ENCODE assay signal across 8 mouse cellular contexts in the genomic region with DNA sequence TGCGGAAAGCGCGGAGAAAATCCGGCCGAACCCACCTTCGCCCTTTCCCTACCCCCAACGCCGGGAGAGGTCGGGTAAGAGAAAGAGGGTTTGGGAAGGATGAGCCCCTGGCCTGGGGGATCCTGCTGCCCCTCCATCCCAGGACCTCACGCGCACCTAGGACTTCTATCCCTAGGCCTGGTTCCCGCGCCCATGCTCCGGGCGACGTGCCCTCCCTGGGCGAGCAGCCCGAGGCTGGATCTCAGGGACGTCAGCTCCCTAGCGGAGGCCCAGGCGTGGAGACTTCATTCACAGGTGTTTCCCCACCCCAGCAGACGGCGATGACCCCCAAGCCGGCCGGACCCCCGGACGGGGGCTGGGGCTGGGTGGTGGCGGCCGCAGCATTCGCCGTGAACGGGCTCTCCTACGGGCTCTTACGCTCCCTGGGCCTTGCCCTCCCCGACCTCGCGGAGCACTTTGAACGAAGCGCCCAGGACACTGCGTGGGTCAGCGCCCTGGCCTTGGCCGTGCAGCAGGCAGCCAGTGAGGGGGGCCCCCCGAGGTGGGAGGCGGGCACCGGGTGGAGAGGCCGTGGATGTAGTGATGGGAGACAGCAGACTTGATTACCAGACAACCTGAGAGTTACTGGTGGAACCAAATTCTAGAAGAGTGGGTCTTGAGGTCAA. TPM values are rescaled to one million over a fixed set of nuclear protein-coding genes. Genes with fewer than 3 reads are reported as not detected.
DNase-seq lines count a peak whose midpoint lies in the region; ATAC-seq and TF ChIP-seq lines count a peak whose summit lies in the region.

No protein-coding gene starts in this region.

- H3K4me2 ChIP-seq in intestine, embryonic 16.5 days (ENCODE audit: low read depth, low read length) = peak overlapping the region; percentile 65
- peak overlapping the region; percentile 64 for H3K4me2 ChIP-seq in liver, postnatal 0 days (ENCODE audit: low read depth, low read length)

- intact Hi-C loops in left cerebral cortex, postnatal 25 days (cut with DNase I) = loop anchor here (5.0 kb wide), 2 partner anchors 212 to 282 kb away; a partner anchor contains a TSS

- no peaks in the 10 kb centered on the region for H3K9me3 ChIP-seq in intestine, embryonic 16.5 days (ENCODE audit: control insufficient read depth, low read length)
- H3K9me3 ChIP-seq in liver, postnatal 0 days (ENCODE audit: low read length) = no peaks in the 10 kb centered on the region

- 0 out of 2 replicates have a peak, but pooled peaks cover 5% of the 10 kb centered on the region for H3K4me1 ChIP-seq in embryonic fibroblast, embryonic 13.5 days (ENCODE audit: control insufficient read depth, insufficient read depth, low read length)
- H3K4me1 ChIP-seq in intestine, embryonic 16.5 days (ENCODE audit: control insufficient read depth, insufficient read depth, low read length) = peaks cover 20% of the 10 kb centered on the region
- peaks cover 13% of the 10 kb centered on the region for H3K4me1 ChIP-seq in liver, postnatal 0 days (ENCODE audit: insufficient read depth)

- TF ChIP-seq EP300 in liver, postnatal 0 days (IDR thresholded peaks at IDR 0.05; ENCODE audit: low read depth) = no peak

- ATAC-seq in intestine, embryonic 16.5 days = peak; percentile 43
- ATAC-seq in liver, postnatal 0 days = peak; percentile 40
- ATAC-seq in activated CD4-positive, CD25-positive, alpha-beta regulatory T cell, adult 4 months = no peak

- H3K9ac ChIP-seq in intestine, embryonic 16.5 days (ENCODE audit: low read depth, low read length) = peak overlapping the region; percentile 68
- peak overlapping the region; percentile 34; the same call in 1 of the 2 replicates for H3K9ac ChIP-seq in liver, postnatal 0 days (replicated peaks)

- TF ChIP-seq POLR2A in embryonic fibroblast, embryonic 13.5 days (IDR thresholded peaks at IDR 0.05; ENCODE audit: low read depth, low read length) = 0 out of 2 replicates have a peak, but pooled peaks have one; percentile 11

- peak; percentile 34 for DNase-seq in embryo, embryonic 10.5 days (ENCODE audit: low spot score)
- DNase-seq in embryo, embryonic 10 days (ENCODE audit: low spot score) = no peak
- peak; percentile 20 for DNase-seq in Muller cell, postnatal 12 days (ENCODE audit: inconsistent ontology term)
- no peak for DNase-seq in liver, postnatal 0 days
- no peak for DNase-seq in left cerebral cortex, postnatal 25 days (ENCODE audit: low spot score in 2 of 2)

- H3K27ac ChIP-seq in embryonic fibroblast, embryonic 13.5 days (ENCODE audit: insufficient read depth, low read length) = no peak overlapping the region
- H3K27ac ChIP-seq in intestine, embryonic 16.5 days (ENCODE audit: low read length) = no peak overlapping the region
- no peak overlapping the region for H3K27ac ChIP-seq in liver, postnatal 0 days (ENCODE audit: low read depth)

- no peaks in the 10 kb centered on the region for H3K36me3 ChIP-seq in intestine, embryonic 16.5 days (ENCODE audit: control insufficient read depth, insufficient read depth, low read length)
- H3K36me3 ChIP-seq in liver, postnatal 0 days (replicated peaks; ENCODE audit: insufficient read depth, low read length) = no peaks in the 10 kb centered on the region

- peaks cover 26% of the 10 kb centered on the region for H3K27me3 ChIP-seq in intestine, embryonic 16.5 days (replicated peaks; ENCODE audit: control insufficient read depth, insufficient read depth, low read length)
- H3K27me3 ChIP-seq in liver, postnatal 0 days (ENCODE audit: insufficient read depth, low read length) = peaks cover 35% of the 10 kb centered on the region

- no peak overlapping the region for H3K4me3 ChIP-seq in embryonic fibroblast, embryonic 13.5 days (ENCODE audit: insufficient read depth, low read length)
- H3K4me3 ChIP-seq in intestine, embryonic 16.5 days (ENCODE audit: low read length) = peak overlapping the region; percentile 43
- peak overlapping the region; percentile 32 for H3K4me3 ChIP-seq in liver, postnatal 0 days (ENCODE audit: low read depth, low read length)

- no peak for TF ChIP-seq CTCF in embryonic fibroblast, embryonic 13.5 days (IDR thresholded peaks at IDR 0.05; ENCODE audit: borderline replicate concordance, insufficient read depth, low read length)
- TF ChIP-seq CTCF in liver, postnatal 0 days (IDR thresholded peaks at IDR 0.05; ENCODE audit: low read depth) = no peak

- 1% methylated on average over 46 of the region's 46 CpGs for WGBS in intestine, embryonic 16.5 days
- 2% methylated on average over 42 of the region's 46 CpGs for WGBS in liver, postnatal 0 days (ENCODE audit: insufficient replicate concordance)

RNA-seq across cellular contexts. Expression of a gene that starts 1.8 kb away (rescaled TPM):
- 2.2 and 4.7 TPM in 2 replicates for polyA plus RNA-seq in embryonic fibroblast, embryonic 13.5 days (2011; ENCODE audit: insufficient read length, low read depth, missing spikeins)
- polyA plus RNA-seq in intestine, embryonic 16.5 days (2015; fragmentation: Nextera tagmentation; extraction: Ambion mirVana) = 2.7 TPM in 2 replicates
- 1.4 and 1.8 TPM in 2 replicates for polyA plus RNA-seq in liver, postnatal 0 days (2015; fragmentation: Nextera tagmentation; extraction: Ambion mirVana)
- polyA plus RNA-seq in activated CD4-positive, CD25-positive, alpha-beta regulatory T cell, adult 4 months (2017; shearing (Covaris generic)) = not detected
- total RNA-seq in left cerebral cortex, postnatal 25 days (2021) = 10 to 100 TPM; 23.9 to 27.1 TPM

RNA-seq across cellular contexts. Expression of a gene that starts 6.5 kb away (rescaled TPM):
- polyA plus RNA-seq in embryonic fibroblast, embryonic 13.5 days (2011; ENCODE audit: insufficient read length, low read depth, missing spikeins) = 2.7 and 9.3 TPM in 2 replicates
- 15.9 and 18.0 TPM in 2 replicates for polyA plus RNA-seq in intestine, embryonic 16.5 days (2015; fragmentation: Nextera tagmentation; extraction: Ambion mirVana)
- 1.3 and 1.9 TPM in 2 replicates for polyA plus RNA-seq in liver, postnatal 0 days (2015; fragmentation: Nextera tagmentation; extraction: Ambion mirVana)
- polyA plus RNA-seq in activated CD4-positive, CD25-positive, alpha-beta regulatory T cell, adult 4 months (2017; shearing (Covaris generic)) = 1 to 10 TPM; 2.6 to 4.1 TPM
- total RNA-seq in left cerebral cortex, postnatal 25 days (2021) = 1 to 10 TPM; 7.0 to 8.3 TPM

RNA-seq across cellular contexts. Expression of a gene that starts 15.3 kb away (rescaled TPM):
- polyA plus RNA-seq in embryonic fibroblast, embryonic 13.5 days (2011; ENCODE audit: insufficient read length, low read depth, missing spikeins) = 0.70 and 2.5 TPM in 2 replicates
- 10.3 and 10.4 TPM in 2 replicates for polyA plus RNA-seq in intestine, embryonic 16.5 days (2015; fragmentation: Nextera tagmentation; extraction: Ambion mirVana)
- polyA plus RNA-seq in liver, postnatal 0 days (2015; fragmentation: Nextera tagmentation; extraction: Ambion mirVana) = 1.4 and 1.8 TPM in 2 replicates
- polyA plus RNA-seq in activated CD4-positive, CD25-positive, alpha-beta regulatory T cell, adult 4 months (2017; shearing (Covaris generic)) = under 1 TPM; 0.23 to 0.36 TPM
- total RNA-seq in left cerebral cortex, postnatal 25 days (2021) = 1 to 10 TPM; 1.7 to 2.2 TPM

RNA-seq across cellular contexts. Expression of a gene that starts 23.4 kb away (rescaled TPM):
- polyA plus RNA-seq in embryonic fibroblast, embryonic 13.5 days (2011; ENCODE audit: insufficient read length, low read depth, missing spikeins) = 43.2 and 55.3 TPM in 2 replicates
- polyA plus RNA-seq in intestine, embryonic 16.5 days (2015; fragmentation: Nextera tagmentation; extraction: Ambion mirVana) = 118 and 129 TPM in 2 replicates
- 48.9 and 55.2 TPM in 2 replicates for polyA plus RNA-seq in liver, postnatal 0 days (2015; fragmentation: Nextera tagmentation; extraction: Ambion mirVana)
- 100 to 1,000 TPM; 124 to 159 TPM for polyA plus RNA-seq in activated CD4-positive, CD25-positive, alpha-beta regulatory T cell, adult 4 months (2017; shearing (Covaris generic))
- 10 to 100 TPM; 45.9 to 47.1 TPM for total RNA-seq in left cerebral cortex, postnatal 25 days (2021)

RNA-seq across cellular contexts. Expression of a gene that starts 25.3 kb away (rescaled TPM):
- polyA plus RNA-seq in embryonic fibroblast, embryonic 13.5 days (2011; ENCODE audit: insufficient read length, low read depth, missing spikeins) = 2.3 and 4.5 TPM in 2 replicates
- 9.9 and 10.7 TPM in 2 replicates for polyA plus RNA-seq in intestine, embryonic 16.5 days (2015; fragmentation: Nextera tagmentation; extraction: Ambion mirVana)
- 5.4 and 5.8 TPM in 2 replicates for polyA plus RNA-seq in liver, postnatal 0 days (2015; fragmentation: Nextera tagmentation; extraction: Ambion mirVana)
- 1 to 10 TPM; 5.2 to 7.6 TPM for polyA plus RNA-seq in activated CD4-positive, CD25-positive, alpha-beta regulatory T cell, adult 4 months (2017; shearing (Covaris generic))
- total RNA-seq in left cerebral cortex, postnatal 25 days (2021) = 1 to 10 TPM; 5.2 to 6.0 TPM

Comparison
In these comparisons a context has a peak if more than half of its experiments do, and no peak if none do; other contexts are left out.
1. DNase-seq: peak in embryo, embryonic 10.5 days (single experiment) and Muller cell, postnatal 12 days (single experiment); none in embryo, embryonic 10 days (single experiment), liver, postnatal 0 days (single experiment) and left cerebral cortex, postnatal 25 days (0 of 2).